Mouse (Mus musculus) limb, embryonic 15.5 days (tissue): ENCODE results near the gene Rala. TPM values are rescaled to one million over a fixed set of nuclear protein-coding genes. Genes with fewer than 3 reads are reported as not detected.

Source experiments
- ATAC-seq: fragments of 200-750 bp; cut with Nextera tagmentation; 2 replicates; pipeline ENCODE4 v1.8.0; 2017; ENCODE audit warnings: low read depth, moderate TSS enrichment; ENCODE audit not compliant: insufficient number of reproducible peaks, low FRiP score, low TSS enrichment
- H3K27ac ChIP-seq: fragments of 300-500 bp; sonication (generic); 2 replicates; pipeline ENCODE4 v1.5.1; 2015; ENCODE audit warnings: moderate library complexity, mild to moderate bottlenecking, inconsistent platforms
- H3K27me3 ChIP-seq: fragments of 300-500 bp; sonication (generic); 2 replicates; pipeline ENCODE4 v1.6.1; 2015; ENCODE audit warnings: inconsistent platforms
- H3K36me3 ChIP-seq: fragments of 300-500 bp; sonication (generic); 2 replicates; pipeline ENCODE4 v1.6.1; 2015; ENCODE audit warnings: inconsistent platforms
- H3K4me1 ChIP-seq: fragments of 300-500 bp; sonication (generic); 2 replicates; pipeline ENCODE4 v1.6.1; 2015; ENCODE audit warnings: inconsistent platforms
- H3K4me2 ChIP-seq: fragments of 300-500 bp; sonication (generic); 2 replicates; pipeline ENCODE4 v1.6.1; 2015; ENCODE audit warnings: mild to moderate bottlenecking, inconsistent platforms
- H3K4me3 ChIP-seq: fragments of 300-500 bp; sonication (generic); 2 replicates; pipeline ENCODE4 v1.5.1; 2015; ENCODE audit warnings: mild to moderate bottlenecking, inconsistent platforms
- H3K9ac ChIP-seq: fragments of 300-500 bp; sonication (generic); 2 replicates; pipeline ENCODE4 v1.6.1; 2015; ENCODE audit warnings: inconsistent platforms
- H3K9me3 ChIP-seq: fragments of 300-500 bp; sonication (generic); 2 replicates; pipeline ENCODE4 v1.6.1; 2016; ENCODE audit warnings: inconsistent platforms
- WGBS: fragments of 180-500 bp; shearing (Covaris S2); methylation state at CpG from one replicate; pipeline ENCODE4 v1.1.7; 2015; 5-methylcytosine and 5-hydroxymethylcytosine counted together
- polyA plus RNA-seq: library from polyadenylated mRNA; unstranded; fragments of >200 nt; fragmentation: Nextera tagmentation; extraction: Ambion mirVana; gene quantifications from 2 replicates; pipeline ENCODE4 v1.2.1, GENCODE M21; 2015

Gene Rala
- polyA plus RNA-seq, 1 experiment from 2014 or later: 108 TPM

DNA sequence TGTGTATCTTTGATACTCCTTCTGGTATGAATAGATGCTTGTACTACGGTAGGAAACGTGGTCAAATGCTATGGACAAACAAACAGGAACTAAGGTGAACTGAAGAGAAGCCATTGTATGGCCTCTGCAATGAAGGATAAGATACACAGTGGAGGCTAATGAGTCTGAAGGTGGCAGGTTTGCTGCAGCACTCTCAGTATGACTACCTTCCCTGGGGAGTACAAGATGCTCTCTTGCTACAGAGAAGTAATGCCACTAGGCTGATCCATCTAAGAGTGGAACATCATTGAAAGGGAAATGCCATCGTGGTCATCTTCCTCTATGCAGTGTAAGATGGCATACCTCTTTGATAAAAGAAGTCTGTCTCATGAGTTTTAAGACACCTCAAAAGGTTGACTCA lies 111.1 kb downstream of the Rala start:
- WGBS: 69% methylated on average over 3 of the region's 3 CpGs
- Histone ChIP-seq H3K4me2 (no peak overlapping the region), H3K4me1 (no peaks in the 10 kb centered on the region), H3K36me3 (no peaks in the 10 kb centered on the region), H3K27me3 (no peaks in the 10 kb centered on the region), H3K27ac (no peak overlapping the region), H3K9me3 (no peaks in the 10 kb centered on the region), H3K9ac (no peak overlapping the region), H3K4me3 (no peak overlapping the region)
- no peak for ATAC-seq

Other genes with a start within 250 kb of the Rala start
- gene Mplkip, start 249.0 kb downstream of the Rala start, polyA plus RNA-seq: 30.9 and 41.0 TPM in 2 replicates
- gene Sugct, start 248.7 kb downstream of the Rala start, polyA plus RNA-seq: 4.5 and 5.3 TPM in 2 replicates
- 14.1 and 18.3 TPM in 2 replicates for gene Cdk13, start 139.1 kb downstream of the Rala start, polyA plus RNA-seq
- 72.7 and 73.5 TPM in 2 replicates for gene Yae1d1, start 49.1 kb upstream of the Rala start, polyA plus RNA-seq